Comparison of ENCODE assay signal across 26 mouse cellular contexts in the genomic region with DNA sequence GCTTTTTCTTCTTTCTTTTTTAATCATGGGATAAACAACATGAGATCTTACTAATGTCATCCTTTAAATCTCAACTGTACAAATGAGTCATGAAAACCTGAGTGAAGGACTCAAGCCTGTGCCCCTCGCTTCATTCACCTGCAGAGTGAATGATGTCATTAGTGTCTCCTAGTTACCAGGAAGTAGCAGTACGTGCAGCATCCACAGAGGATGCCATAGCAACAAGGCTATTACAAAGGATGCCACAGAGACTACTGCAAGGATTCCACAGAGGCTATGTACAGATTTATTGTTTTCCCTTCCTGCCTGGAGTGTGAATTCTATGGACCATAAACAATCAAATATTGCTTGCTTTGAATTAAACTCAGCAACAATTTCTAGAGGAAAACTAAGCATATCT.
DNase-seq lines count a peak whose midpoint lies in the region; ATAC-seq lines count a peak whose summit lies in the region.
"Had no signal": no experiment of that assay in that cellular context is flagged by ENCODE, and none has a peak within 500 bp of the region (broad histone marks: within the 10 kb centered on the region; RNA-seq: fewer than 3 reads in every experiment).

No protein-coding gene starts in this region.

- H3K4me3 ChIP-seq in forebrain, embryonic 12.5 days (replicated peaks) = no peak overlapping the region
- H3K4me3 ChIP-seq in forebrain, embryonic 11.5 days (ENCODE audit: low read depth, low read length) = no peak overlapping the region
- H3K4me3 ChIP-seq in hindbrain, embryonic 12.5 days = no peak overlapping the region
- no peak overlapping the region for H3K4me3 ChIP-seq in midbrain, embryonic 14.5 days (replicated peaks; ENCODE audit: low read depth, low read length)
- H3K4me3 ChIP-seq: heart, adult 2 months; intestine, embryonic 15.5 days; lung, embryonic 15.5 days; midbrain, embryonic 12.5 days; stomach, embryonic 15.5 days had no signal

- H3K4me1 ChIP-seq in forebrain, embryonic 12.5 days = no peaks in the 10 kb centered on the region
- no peaks in the 10 kb centered on the region for H3K4me1 ChIP-seq in forebrain, embryonic 11.5 days (replicated peaks; ENCODE audit: control insufficient read depth, insufficient read depth, low read length)
- H3K4me1 ChIP-seq in hindbrain, embryonic 12.5 days = no peaks in the 10 kb centered on the region
- no peaks in the 10 kb centered on the region; the same call in 1 of the 2 replicates for H3K4me1 ChIP-seq in midbrain, embryonic 14.5 days (ENCODE audit: control insufficient read depth, insufficient read depth, low read length)
- H3K4me1 ChIP-seq: intestine, embryonic 15.5 days; lung, embryonic 15.5 days; midbrain, embryonic 12.5 days; stomach, embryonic 15.5 days had no signal

- H3K36me3 ChIP-seq in forebrain, embryonic 12.5 days (replicated peaks) = no peaks in the 10 kb centered on the region
- no peaks in the 10 kb centered on the region for H3K36me3 ChIP-seq in forebrain, embryonic 11.5 days (ENCODE audit: control insufficient read depth, insufficient read depth, low read length)
- no peaks in the 10 kb centered on the region for H3K36me3 ChIP-seq in hindbrain, embryonic 12.5 days
- H3K36me3 ChIP-seq in midbrain, embryonic 14.5 days (ENCODE audit: control insufficient read depth, insufficient read depth, low read length) = no peaks in the 10 kb centered on the region
- H3K36me3 ChIP-seq: intestine, embryonic 15.5 days; lung, embryonic 15.5 days; midbrain, embryonic 12.5 days; stomach, embryonic 15.5 days had no signal

- peak; percentile 85 for ATAC-seq in forebrain, embryonic 12.5 days (ENCODE audit: low FRiP score)
- ATAC-seq in forebrain, embryonic 11.5 days (replicated peaks; ENCODE audit: low FRiP score) = no peak
- ATAC-seq in hindbrain, embryonic 12.5 days (ENCODE audit: low FRiP score) = peak; percentile 68; the same call in 1 of the 2 replicates
- no peak for ATAC-seq in midbrain, embryonic 14.5 days (ENCODE audit: low FRiP score, low TSS enrichment)
- no peak for ATAC-seq in monocyte, adult 5-6 weeks (replicated peaks; ENCODE audit: insufficient number of reproducible peaks, low FRiP score, low TSS enrichment, poor library complexity, severe bottlenecking)
- ATAC-seq: CD4-positive, CD25-positive, alpha-beta regulatory T cell, adult 4 months; intestine, embryonic 15.5 days; Patski had no signal

- WGBS in forebrain, embryonic 12.5 days = 25% methylated on average over 2 of the region's 2 CpGs
- WGBS in forebrain, embryonic 11.5 days = 39% methylated on average over 2 of the region's 2 CpGs
- WGBS in hindbrain, embryonic 12.5 days = 37% methylated on average over 2 of the region's 2 CpGs
- 17% methylated on average over 2 of the region's 2 CpGs for WGBS in midbrain, embryonic 14.5 days

- H3K27ac ChIP-seq in forebrain, embryonic 12.5 days = no peak overlapping the region
- no peak overlapping the region for H3K27ac ChIP-seq in forebrain, embryonic 11.5 days (ENCODE audit: low read depth, low read length)
- H3K27ac ChIP-seq in hindbrain, embryonic 12.5 days = no peak overlapping the region
- H3K27ac ChIP-seq in midbrain, embryonic 14.5 days (replicated peaks; ENCODE audit: low read depth, low read length) = peak overlapping the region; percentile 10; the same call in 1 of the 2 replicates
- H3K27ac ChIP-seq: heart, adult 2 months; intestine, embryonic 15.5 days; liver, embryonic 14.5 days; lung, embryonic 15.5 days; macrophage; midbrain, embryonic 12.5 days; stomach, embryonic 15.5 days had no signal

- no peak overlapping the region for H3K9ac ChIP-seq in forebrain, embryonic 12.5 days
- no peak overlapping the region for H3K9ac ChIP-seq in forebrain, embryonic 11.5 days (ENCODE audit: low read length)
- H3K9ac ChIP-seq in hindbrain, embryonic 12.5 days = no peak overlapping the region
- H3K9ac ChIP-seq in midbrain, embryonic 14.5 days (replicated peaks; ENCODE audit: low read length) = no peak overlapping the region
- H3K9ac ChIP-seq: intestine, embryonic 15.5 days; liver, embryonic 14.5 days; lung, embryonic 15.5 days; midbrain, embryonic 12.5 days; stomach, embryonic 15.5 days had no signal

- H3K27me3 ChIP-seq in forebrain, embryonic 12.5 days = no peaks in the 10 kb centered on the region
- no peaks in the 10 kb centered on the region for H3K27me3 ChIP-seq in forebrain, embryonic 11.5 days (ENCODE audit: control insufficient read depth, insufficient read depth, low read length)
- no peaks in the 10 kb centered on the region for H3K27me3 ChIP-seq in hindbrain, embryonic 12.5 days
- H3K27me3 ChIP-seq in midbrain, embryonic 14.5 days (ENCODE audit: control insufficient read depth, insufficient read depth, low read length) = no peaks in the 10 kb centered on the region
- H3K27me3 ChIP-seq: intestine, embryonic 15.5 days; lung, embryonic 15.5 days; midbrain, embryonic 12.5 days; stomach, embryonic 15.5 days had no signal

- no peak for DNase-seq in forebrain, embryonic 11.5 days (ENCODE audit: low spot score)
- DNase-seq in brain, adult 2 months (ENCODE audit: low read depth, low spot score) = peak; percentile 33
- DNase-seq in midbrain, embryonic 14.5 days = peak; percentile 62
- DNase-seq in left cerebral cortex, adult 8-10 months (ENCODE audit: low spot score in 2 of 2) = no peak
- no peak for DNase-seq in frontal cortex, postnatal 10 days (ENCODE audit: low spot score in 2 of 2)
- DNase-seq: adrenal gland, adult 8-10 months; cerebellum, adult 11-12 months; cerebellum, postnatal 25 days; embryo, embryonic 11 days; gastrocnemius, postnatal 25 days; heart, adult 2 months; heart, postnatal 36 days; kidney, adult 9 months; kidney, postnatal 36 days; right cerebral cortex, postnatal 14 days had no signal

- H3K9me3 ChIP-seq in forebrain, embryonic 12.5 days = no peaks in the 10 kb centered on the region
- no peaks in the 10 kb centered on the region for H3K9me3 ChIP-seq in forebrain, embryonic 11.5 days (ENCODE audit: control insufficient read depth, low read length)
- no peaks in the 10 kb centered on the region for H3K9me3 ChIP-seq in hindbrain, embryonic 12.5 days (replicated peaks)
- H3K9me3 ChIP-seq in midbrain, embryonic 14.5 days (ENCODE audit: control insufficient read depth, low read length) = no peaks in the 10 kb centered on the region
- H3K9me3 ChIP-seq: intestine, embryonic 15.5 days; lung, embryonic 15.5 days; midbrain, embryonic 12.5 days; stomach, embryonic 15.5 days had no signal

- H3K4me2 ChIP-seq in forebrain, embryonic 12.5 days = no peak overlapping the region
- H3K4me2 ChIP-seq in forebrain, embryonic 11.5 days (ENCODE audit: low read depth, low read length, severe bottlenecking) = no peak overlapping the region
- no peak overlapping the region for H3K4me2 ChIP-seq in hindbrain, embryonic 12.5 days (replicated peaks)
- no peak overlapping the region for H3K4me2 ChIP-seq in midbrain, embryonic 14.5 days (ENCODE audit: low read length)
- H3K4me2 ChIP-seq: intestine, embryonic 15.5 days; lung, embryonic 15.5 days; midbrain, embryonic 12.5 days; stomach, embryonic 15.5 days had no signal

Comparison
In these comparisons a context has a peak if more than half of its experiments do, and no peak if none do; other contexts are left out.
1. ATAC-seq: peak in forebrain, embryonic 12.5 days (single experiment) and hindbrain, embryonic 12.5 days (single experiment); none in forebrain, embryonic 11.5 days (single experiment), midbrain, embryonic 14.5 days (single experiment) and monocyte, adult 5-6 weeks (single experiment).
2. DNase-seq: peak in brain, adult 2 months (single experiment) and midbrain, embryonic 14.5 days (single experiment); none in forebrain, embryonic 11.5 days (single experiment), left cerebral cortex, adult 8-10 months (0 of 2) and frontal cortex, postnatal 10 days (0 of 2).